Mouse (Mus musculus): ENCODE results near the gene Krt79.
A peak's percentile ranks its signal among the peaks of the same experiment; 100 is the strongest.

GRCm38 (mm10) chr15:101970536-101970935 lies 30.4 kb upstream of the Krt79 start:
- TF ChIP-seq POLR2A (IDR thresholded peaks at IDR 0.05; ENCODE audit: borderline replicate concordance, extremely low read depth, low read depth, low read length) (no peak), CTCF (IDR thresholded peaks at IDR 0.05; ENCODE audit: insufficient read depth, low read length) (peak; percentile 85)
